Mouse (Mus musculus): Measurements from ENCODE around the gene Tnmd. TPM values are rescaled to one million over a fixed set of nuclear protein-coding genes. Genes with fewer than 3 reads are reported as not detected.

Tnmd gene
- polyA plus RNA-seq (2012; rRNA removed), result 0.69 and 1.2 TPM in 2 replicates

GRCm38 (mm10) chrX:133850680-133851079 lies at the start of gene Tnmd:
Gene Tnmd (plus strand): TSS chrX:133850980.
- DNase-seq (ENCODE audit: low read depth), result no peak

GRCm38 (mm10) chrX:133853637-133854036 lies 2.9 kb downstream of the Tnmd start:
- DNase-seq (ENCODE audit: low read depth), result no peak

- DNase-seq (ENCODE audit: low read depth), result no peak
Measured at GRCm38 (mm10) chrX:133869743-133870142, 19.0 kb downstream of the Tnmd start.

GRCm38 (mm10) chrX:133887308-133887707 lies 36.5 kb downstream of the Tnmd start:
- no peak for DNase-seq (ENCODE audit: low read depth)

GRCm38 (mm10) chrX:133888111-133888510 lies 37.3 kb downstream of the Tnmd start:
- no peak for DNase-seq (ENCODE audit: low read depth)

GRCm38 (mm10) chrX:133898014-133898542 lies 47.3 kb downstream of the Tnmd start, which contains the start of gene Tspan6:
Gene Tspan6 (minus strand): TSS chrX:133898429.
- no peak for DNase-seq (ENCODE audit: low read depth)

- no peak for DNase-seq (ENCODE audit: low read depth)
Measured at GRCm38 (mm10) chrX:133908261-133908660, 57.5 kb downstream of the Tnmd start, which contains the start of gene Srpx2. Gene Srpx2 (plus strand): TSS chrX:133908426.

GRCm38 (mm10) chrX:133911397-133912103 lies 60.8 kb downstream of the Tnmd start:
- no peak for DNase-seq (ENCODE audit: low read depth)

GRCm38 (mm10) chrX:133913006-133913405 lies 62.2 kb downstream of the Tnmd start:
- DNase-seq (ENCODE audit: low read depth), result no peak

GRCm38 (mm10) chrX:133914219-133914618 lies 63.4 kb downstream of the Tnmd start:
- DNase-seq (ENCODE audit: low read depth), result no peak

Other genes with a start within 250 kb of the Tnmd start
- gene Pcdh19, start 162.0 kb upstream of the Tnmd start, polyA plus RNA-seq (2012; rRNA removed), result 2.1 TPM in 2 replicates
- gene Tspan6, start 47.4 kb downstream of the Tnmd start, polyA plus RNA-seq (2012; rRNA removed), result 12.2 and 19.2 TPM in 2 replicates
- gene Srpx2, start 57.4 kb downstream of the Tnmd start, polyA plus RNA-seq (2012; rRNA removed), result 9.3 and 23.4 TPM in 2 replicates
- 42.9 and 56.1 TPM in 2 replicates for gene Sytl4, start 130.8 kb downstream of the Tnmd start, polyA plus RNA-seq (2012; rRNA removed)
- 24.0 and 31.0 TPM in 2 replicates for gene Cstf2, start 208.2 kb downstream of the Tnmd start, polyA plus RNA-seq (2012; rRNA removed)